Mouse (Mus musculus) cerebellum, postnatal 14 days (tissue): ENCODE data around the gene Parp12.

Source experiments
- DNase-seq, 2 experiments: peaks; one replicate each; pipeline ENCODE4 v3.0.0; 2021; ENCODE audit warnings: mixed read lengths in 2 of 2

Gene Parp12

GRCm38 (mm10) chr6:39057161-39057560 is 61.0 kb downstream of the Parp12 start:
- no peak for DNase-seq

- DNase-seq, result peak; percentile 40 to 52
These were observed 62.3 kb downstream of the Parp12 start for GRCm38 (mm10) chr6:39055831-39056261.

GRCm38 (mm10) chr6:39054878-39055508 is 63.2 kb downstream of the Parp12 start:
- DNase-seq, result no peak

GRCm38 (mm10) chr6:39054206-39054864 is 63.8 kb downstream of the Parp12 start:
- DNase-seq, result peak; percentile 26 to 37

- DNase-seq, result peak; percentile 87 to 92
These were observed 65.5 kb downstream of the Parp12 start for GRCm38 (mm10) chr6:39052636-39053035.

- peak in 1 of 2 experiments; percentile 47 for DNase-seq
These were observed 66.2 kb downstream of the Parp12 start for GRCm38 (mm10) chr6:39051799-39052556.

- DNase-seq, result no peak
These were observed 67.3 kb downstream of the Parp12 start for GRCm38 (mm10) chr6:39050836-39051235.

- peak; percentile 50 to 66 for DNase-seq
These were observed 69.0 kb downstream of the Parp12 start for GRCm38 (mm10) chr6:39049141-39049540.

GRCm38 (mm10) chr6:39040451-39040850 is 77.7 kb downstream of the Parp12 start:
- no peak for DNase-seq
